Mouse (Mus musculus) spleen, adult 2 months (tissue): Measurements from ENCODE around the gene Ppp1r1c. TPM values are rescaled to one million over a fixed set of nuclear protein-coding genes. Genes with fewer than 3 reads are reported as not detected.

ENCODE experiments used
- DNase-seq, 2 experiments: peaks; one replicate each; pipeline versions ENCODE4 v3.0.0 to v3.0.0-alpha.2; 2012 to 2021; ENCODE audit warnings: low spot score in 2 of 2, low read depth in 1 of 2
- H3K27ac ChIP-seq: fragments of 200-500 bp; 2 replicates; pipeline ENCODE4 v1.5.1; 2012; ENCODE audit warnings: low read length, inconsistent platforms; ENCODE audit not compliant: insufficient read depth
- H3K27me3 ChIP-seq: fragments of 200-500 bp; 2 replicates; pipeline ENCODE4 v1.6.1; 2012; ENCODE audit warnings: mild to moderate bottlenecking, moderate library complexity, low read length, inconsistent platforms; ENCODE audit not compliant: control insufficient read depth, insufficient read depth
- H3K36me3 ChIP-seq: fragments of 200-500 bp; 2 replicates; pipeline ENCODE4 v1.6.1; 2012; ENCODE audit warnings: mild to moderate bottlenecking, low read length, inconsistent platforms; ENCODE audit not compliant: control insufficient read depth, insufficient read depth
- H3K4me1 ChIP-seq: fragments of 200-500 bp; 2 replicates; pipeline ENCODE4 v1.6.1; 2011; ENCODE audit warnings: inconsistent platforms; ENCODE audit not compliant: control insufficient read depth, insufficient read depth, insufficient read length
- H3K4me3 ChIP-seq: fragments of 200-500 bp; 2 replicates; pipeline ENCODE4 v1.5.1; 2011; ENCODE audit warnings: mild to moderate bottlenecking, inconsistent platforms; ENCODE audit not compliant: insufficient read depth, insufficient read length; ENCODE audit errors: extremely low read depth
- CTCF ChIP-seq: fragments of 200-500 bp; IDR thresholded peaks from 2 replicates; pipeline ENCODE4 v1.5.1; 2011; ENCODE audit warnings: mild to moderate bottlenecking, inconsistent platforms; ENCODE audit not compliant: insufficient read depth, insufficient read length, insufficient replicate concordance; ENCODE audit errors: extremely low read depth
- POLR2A ChIP-seq: fragments of 200-500 bp; IDR thresholded peaks from 2 replicates; pipeline ENCODE4 v1.6.1; 2011; ENCODE audit warnings: low read depth, low read length, inconsistent platforms
- WGBS: fragments of 180-500 bp; shearing (Covaris S2); methylation state at CpG from one replicate; pipeline ENCODE4 v1.1.7; 2018; 5-methylcytosine and 5-hydroxymethylcytosine counted together
- polyA plus RNA-seq: library from polyadenylated mRNA; depleted of rRNA; stranded (reverse); fragments of >200 nt; gene quantifications from 2 replicates; pipeline ENCODE4 v1.2.3, GENCODE M21; 2012; rRNA removed

Gene Ppp1r1c
- polyA plus RNA-seq, result not detected in 2 replicates

DNA sequence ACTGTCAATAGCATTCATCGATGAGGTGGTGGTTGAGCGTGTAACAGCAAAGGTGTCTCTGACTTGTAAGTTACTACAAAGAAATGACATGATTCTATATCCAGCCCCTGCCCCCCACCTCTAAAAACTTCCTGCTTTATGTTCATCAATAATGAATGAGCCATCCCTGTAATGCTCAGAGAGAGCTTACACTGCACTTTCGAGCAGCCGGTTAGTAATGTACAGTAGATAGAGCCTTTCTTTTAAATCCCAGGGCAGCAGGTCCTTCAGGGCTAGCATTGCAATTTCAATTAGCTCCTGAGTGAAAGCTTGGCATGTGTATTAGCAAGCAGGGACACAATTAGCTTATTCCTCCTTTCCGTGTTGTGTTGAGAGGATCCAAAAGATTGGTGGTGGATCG is at the start of gene Ppp1r1c:
Ppp1r1c (plus strand) TSS at position 206 of the 400 bp plus-strand sequence.
- Histone ChIP-seq H3K4me3 (no peak within 1 kb of the TSS), H3K36me3 (no peaks in the 10 kb centered on the region), H3K4me1 (no peaks in the 10 kb centered on the region), H3K27me3 (no peaks in the 10 kb centered on the region), H3K27ac (no peak within 1 kb of the TSS)
- DNase-seq, result no peak
- WGBS, result 94% methylated on average over 6 of the region's 6 CpGs
- TF ChIP-seq POLR2A (no peak), CTCF (no peak)

DNA sequence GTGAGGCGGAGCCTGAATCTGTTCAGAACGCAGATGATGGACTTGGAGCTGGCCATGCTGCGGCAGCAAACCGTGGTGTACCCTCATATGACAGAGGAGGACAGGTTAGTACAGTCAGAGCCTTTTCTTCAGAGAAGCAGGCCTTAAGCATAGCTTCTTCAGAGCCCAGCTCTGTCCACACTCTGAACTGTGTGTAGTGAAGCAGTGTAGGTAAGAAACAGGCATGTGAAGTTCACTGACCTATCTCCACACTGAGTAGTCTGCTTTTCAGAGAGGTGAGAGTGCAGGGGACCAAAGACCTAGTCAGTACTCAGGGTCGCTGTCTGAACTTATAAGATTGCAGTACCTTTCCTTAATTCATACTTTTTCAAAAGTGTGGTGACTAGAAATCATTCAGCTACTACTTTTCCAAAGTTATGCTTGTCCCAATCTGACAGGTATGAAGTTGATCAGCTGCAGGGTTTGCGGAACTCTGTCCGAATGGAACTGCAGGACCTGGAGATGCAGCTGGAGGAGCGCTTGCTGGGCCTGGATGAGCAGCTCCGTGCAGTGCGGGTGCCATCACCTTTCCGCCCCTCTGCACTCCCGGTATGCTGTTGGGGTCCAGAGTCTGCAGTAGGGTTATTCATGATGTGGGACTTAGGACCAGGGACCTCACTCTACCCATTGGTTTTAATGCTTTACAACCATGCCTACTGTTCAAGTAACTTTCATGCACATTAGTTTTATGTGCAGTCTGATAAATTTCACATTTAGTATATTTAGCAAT is 47.0 kb upstream of the Ppp1r1c start:
- Histone ChIP-seq H3K27ac (no peak overlapping the region), H3K36me3 (peaks cover 53% of the 10 kb centered on the region), H3K4me3 (no peak overlapping the region), H3K27me3 (no peaks in the 10 kb centered on the region; the same call in 1 of the 2 replicates), H3K4me1 (no peaks in the 10 kb centered on the region)
- 90% methylated on average over 12 of the region's 12 CpGs for WGBS
- no peak for TF ChIP-seq POLR2A
- no peak for TF ChIP-seq CTCF
- DNase-seq, result no peak

DNA sequence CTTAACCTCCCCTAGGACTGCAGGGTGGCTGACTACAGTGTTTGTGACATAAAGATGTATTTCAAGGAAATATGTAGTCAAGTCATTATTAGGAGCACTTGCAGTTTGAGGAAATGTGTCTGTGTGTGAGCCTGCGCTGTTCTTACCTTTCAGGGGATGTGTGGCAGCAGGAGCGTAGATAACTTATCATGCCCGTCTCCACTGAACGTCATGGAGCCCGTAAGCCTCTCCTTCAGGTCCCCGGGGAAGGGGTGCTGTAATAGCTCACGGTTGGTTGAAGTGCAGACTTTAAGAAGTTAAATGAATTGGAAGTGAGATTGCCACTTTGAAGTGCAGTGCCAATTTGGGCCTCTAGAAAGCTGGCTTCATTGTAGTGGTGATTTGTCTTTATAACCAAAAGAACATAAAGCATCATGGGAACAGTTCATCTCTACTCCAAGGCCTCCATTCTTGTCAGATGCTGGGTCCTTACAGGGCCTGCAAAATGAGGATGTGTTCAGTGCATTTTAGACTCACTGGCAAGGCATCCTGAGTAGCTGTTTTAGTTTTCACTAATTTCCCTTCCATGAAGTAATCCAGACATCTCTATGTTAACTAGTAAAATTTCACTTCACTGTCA is 46.0 kb upstream of the Ppp1r1c start:
- TF ChIP-seq CTCF, result no peak
- TF ChIP-seq POLR2A, result no peak
- Histone ChIP-seq H3K4me3 (no peak overlapping the region), H3K27me3 (no peaks in the 10 kb centered on the region; the same call in 1 of the 2 replicates), H3K36me3 (peaks cover 50% of the 10 kb centered on the region), H3K27ac (no peak overlapping the region), H3K4me1 (no peaks in the 10 kb centered on the region)
- 82% methylated on average over 7 of the region's 7 CpGs for WGBS
- no peak for DNase-seq

DNA sequence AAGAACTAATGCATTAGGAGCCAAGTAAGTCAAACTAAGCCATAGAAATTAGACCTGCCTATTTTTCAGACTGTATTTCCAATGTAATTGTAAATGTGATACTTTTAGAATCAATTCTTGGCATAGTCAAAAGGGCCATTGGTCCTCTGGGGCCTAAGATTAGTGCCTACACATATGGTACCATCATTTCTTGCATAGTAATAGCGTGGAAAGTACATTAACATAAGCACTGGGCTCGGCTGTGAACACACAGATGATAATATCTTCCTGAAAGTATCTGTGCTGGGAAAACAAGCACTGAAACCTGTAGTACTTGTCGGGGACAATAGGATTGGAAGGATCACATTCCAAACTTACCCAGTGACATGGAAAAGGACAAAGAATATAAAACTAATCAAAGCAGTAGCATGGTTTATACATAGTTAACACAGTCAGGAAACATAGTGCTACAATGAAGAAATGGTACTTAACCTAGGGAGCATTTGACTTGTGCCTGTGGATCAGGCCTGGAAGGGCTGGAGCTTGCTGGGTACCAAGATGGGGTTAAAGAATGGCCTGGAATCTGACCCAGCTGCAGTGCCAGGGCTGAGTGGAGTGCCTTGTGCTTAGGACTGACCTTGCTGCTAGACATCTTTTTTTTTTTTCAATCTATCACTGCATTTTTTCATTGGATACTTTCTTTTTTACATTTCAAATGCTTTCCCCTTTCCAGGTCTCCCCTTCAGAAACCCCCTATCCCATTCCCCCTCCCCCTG is 42.9 kb upstream of the Ppp1r1c start:
- Histone ChIP-seq H3K4me3 (no peak overlapping the region), H3K4me1 (no peaks in the 10 kb centered on the region), H3K36me3 (peaks cover 31% of the 10 kb centered on the region), H3K27ac (no peak overlapping the region), H3K27me3 (no peaks in the 10 kb centered on the region; the same call in 1 of the 2 replicates)
- DNase-seq, result no peak
- WGBS, result 91% methylated on average over 3 of the region's 3 CpGs
- TF ChIP-seq CTCF, result no peak
- no peak for TF ChIP-seq POLR2A

DNA sequence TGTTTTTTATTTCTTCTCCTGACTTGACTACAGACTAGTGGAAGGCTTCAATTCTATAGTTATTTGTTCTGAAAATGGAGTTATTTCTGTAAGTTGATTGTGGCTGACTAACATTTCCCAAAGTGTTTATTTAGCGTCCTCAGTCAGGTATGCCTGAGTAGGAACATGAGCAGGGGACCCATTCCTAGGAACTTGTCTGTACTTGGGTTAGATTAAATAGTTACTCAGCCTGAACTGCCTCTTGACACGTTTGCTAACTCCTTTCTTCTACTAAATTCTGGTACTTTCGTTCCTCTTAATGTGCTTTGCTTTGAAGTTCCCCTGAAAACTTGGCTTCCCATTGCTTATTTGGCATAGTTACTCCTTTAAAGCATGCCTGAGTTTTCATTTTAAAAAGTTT is 42.1 kb upstream of the Ppp1r1c start:
- H3K36me3 ChIP-seq, result peaks cover 30% of the 10 kb centered on the region
- H3K27ac ChIP-seq, result no peak overlapping the region
- no peak for TF ChIP-seq CTCF
- TF ChIP-seq POLR2A, result no peak
- no peaks in the 10 kb centered on the region for H3K4me1 ChIP-seq
- 90% methylated on average over 3 of the region's 3 CpGs for WGBS
- DNase-seq, result no peak
- H3K27me3 ChIP-seq, result no peaks in the 10 kb centered on the region; the same call in 1 of the 2 replicates
- no peak overlapping the region for H3K4me3 ChIP-seq

DNA sequence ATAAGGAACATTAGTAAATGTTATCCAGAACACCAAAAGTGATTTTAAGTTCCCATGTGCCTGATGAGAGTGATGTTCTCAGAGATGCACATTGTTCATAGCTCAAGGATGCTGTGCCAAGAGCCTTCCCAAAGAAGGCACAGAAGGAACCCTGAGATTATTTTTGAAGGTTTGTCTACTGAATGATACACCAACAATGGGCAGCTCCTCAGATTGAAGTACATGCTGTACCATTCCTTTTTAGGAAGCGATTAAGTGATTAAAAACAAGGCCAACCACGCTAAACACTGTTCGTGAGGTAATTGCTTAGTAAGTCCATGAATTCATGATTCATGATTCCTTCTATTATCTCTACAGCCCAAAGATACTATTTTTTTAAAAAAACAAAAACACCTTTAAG is 32.3 kb upstream of the Ppp1r1c start:
- Histone ChIP-seq H3K36me3 (peaks cover 4% of the 10 kb centered on the region), H3K27ac (no peak overlapping the region), H3K4me1 (no peaks in the 10 kb centered on the region), H3K27me3 (no peaks in the 10 kb centered on the region), H3K4me3 (no peak overlapping the region)
- DNase-seq, result no peak
- no peak for TF ChIP-seq CTCF
- WGBS, result 92% methylated on average over 3 of the region's 3 CpGs
